Mouse (Mus musculus): ENCODE measurements around the gene Slc35b2.

The Slc35b2 gene

GRCm38 (mm10) chr17:45602984-45603383 is 39.3 kb downstream of the Slc35b2 start:
- DNase-seq = no peak

- no peak for DNase-seq
These were observed 43.6 kb downstream of the Slc35b2 start for GRCm38 (mm10) chr17:45606992-45607879.

GRCm38 (mm10) chr17:45608396-45608795 is 44.7 kb downstream of the Slc35b2 start:
- DNase-seq = no peak

GRCm38 (mm10) chr17:45610144-45610866 is 46.6 kb downstream of the Slc35b2 start:
- DNase-seq = peak; percentile 50

- DNase-seq = no peak
These were observed 48.3 kb downstream of the Slc35b2 start for GRCm38 (mm10) chr17:45612008-45612407.

- DNase-seq = no peak
These were observed 49.2 kb downstream of the Slc35b2 start for GRCm38 (mm10) chr17:45612921-45613320.

- DNase-seq = no peak
These were observed 52.5 kb downstream of the Slc35b2 start for GRCm38 (mm10) chr17:45616046-45616650.

- no peak for DNase-seq
These were observed 53.0 kb downstream of the Slc35b2 start for GRCm38 (mm10) chr17:45616679-45617078.
